Mouse (Mus musculus): ENCODE results near the gene Pak3. TPM values are rescaled to one million over a fixed set of nuclear protein-coding genes. Genes with fewer than 3 reads are reported as not detected.

Pak3 gene
- polyA plus RNA-seq (2012; rRNA removed): 0.01 and 0.02 TPM in 2 replicates

GRCm38 (mm10) chrX:143518168-143518901 is at the start of gene Pak3:
TSS of gene Pak3 (plus strand) at chrX:143518591.

GRCm38 (mm10) chrX:143827212-143827611 is 308.8 kb downstream of the Pak3 start, which contains the start of gene Capn6:
TSS of gene Capn6 (minus strand) at chrX:143827414.

Other genes starting within 250 kb of the Pak3 start
- gene Chrdl1, start 124.3 kb upstream of the Pak3 start, polyA plus RNA-seq (2012; rRNA removed): 0.18 and 0.32 TPM in 2 replicates